Mouse (Mus musculus): ENCODE measurements around the gene Sema3b.

GRCm38 (mm10) chr9:107551890-107552355, 57.1 kb downstream of the Sema3b start:
- TF ChIP-seq CTCF (IDR thresholded peaks at IDR 0.05; ENCODE audit: borderline replicate concordance, insufficient read depth, low read depth, low read length), result no peak
- no peak for TF ChIP-seq POLR2A (IDR thresholded peaks at IDR 0.05; ENCODE audit: borderline replicate concordance, insufficient read depth, low read length)
